Mouse (Mus musculus) bone marrow, adult 2 months (tissue): ENCODE measurements around the gene Lrig2. TPM values are rescaled to one million over a fixed set of nuclear protein-coding genes. Genes with fewer than 3 reads are reported as not detected.

Experiments used
- H3K27ac ChIP-seq: fragments of 200-500 bp; 2 replicates; pipeline ENCODE4 v1.5.1; 2012; ENCODE audit warnings: low read depth, mild to moderate bottlenecking, control low read depth, inconsistent platforms, low read length; ENCODE audit not compliant: control insufficient read depth, poor library complexity, insufficient read depth
- H3K4me1 ChIP-seq: fragments of 200-500 bp; 2 replicates; pipeline ENCODE4 v1.6.1; 2011; ENCODE audit warnings: low read length; ENCODE audit not compliant: control insufficient read depth, insufficient read depth
- H3K4me3 ChIP-seq: fragments of 200-500 bp; replicated peaks from 2 replicates; pipeline ENCODE3; 2011; ENCODE audit warnings: mild to moderate bottlenecking, low read depth, low read length, control low read depth; ENCODE audit not compliant: control insufficient read depth
- CTCF ChIP-seq: fragments of 200-500 bp; IDR thresholded peaks from 2 replicates; pipeline ENCODE4 v1.5.1; 2011; ENCODE audit warnings: low read length, control low read depth; ENCODE audit not compliant: control insufficient read depth, insufficient read depth
- POLR2A ChIP-seq: fragments of 200-500 bp; IDR thresholded peaks from 2 replicates; pipeline ENCODE4 v1.6.1; 2011; ENCODE audit warnings: low read depth, mild to moderate bottlenecking, control low read depth, low read length, borderline replicate concordance; ENCODE audit not compliant: control insufficient read depth
- WGBS: fragments of 180-500 bp; shearing (Covaris S2); methylation state at CpG from one replicate; pipeline ENCODE4 v1.1.7; 2018; 5-methylcytosine and 5-hydroxymethylcytosine counted together
- polyA plus RNA-seq: library from polyadenylated mRNA; stranded (reverse); fragments of >200 nt; gene quantifications from 2 replicates; pipeline ENCODE4 v1.2.4, GENCODE M21; 2011; ENCODE audit warnings: low replicate concordance; ENCODE audit not compliant: missing spikeins, insufficient read depth, insufficient read length

Gene Lrig2
- polyA plus RNA-seq, 1 experiment = 6.0 TPM

- H3K27ac ChIP-seq = no peak overlapping the region
- TF ChIP-seq POLR2A (no peak), CTCF (no peak)
- H3K4me1 ChIP-seq = no peaks in the 10 kb centered on the region
- no peak overlapping the region for H3K4me3 ChIP-seq
- 70% methylated on average over 2 of the region's 2 CpGs for WGBS
These were observed 143.8 kb downstream of the Lrig2 start for GRCm38 (mm10) chr3:104367912-104368311.

GRCm38 (mm10) chr3:104361814-104362213 lies 149.9 kb downstream of the Lrig2 start:
- Histone ChIP-seq H3K4me3 (no peak overlapping the region), H3K27ac (no peak overlapping the region), H3K4me1 (no peaks in the 10 kb centered on the region)
- no peak for TF ChIP-seq POLR2A
- TF ChIP-seq CTCF = no peak
- 87% methylated on average over 8 of the region's 8 CpGs for WGBS

GRCm38 (mm10) chr3:104360325-104360724 lies 151.4 kb downstream of the Lrig2 start:
- WGBS = 69% methylated on average over 5 of the region's 5 CpGs

GRCm38 (mm10) chr3:104359225-104360135 lies 152.2 kb downstream of the Lrig2 start:
- Histone ChIP-seq H3K4me3 (no peak overlapping the region), H3K27ac (no peak overlapping the region), H3K4me1 (no peaks in the 10 kb centered on the region)
- 57% methylated on average over 8 of the region's 8 CpGs for WGBS
- TF ChIP-seq POLR2A = no peak
- TF ChIP-seq CTCF = no peak

More at GRCm38 (mm10) chr3:104360325-104360724, 151.4 kb downstream of the Lrig2 start:
- Histone ChIP-seq H3K4me1 (no peaks in the 10 kb centered on the region), H3K27ac (no peak overlapping the region), H3K4me3 (no peak overlapping the region)
- TF ChIP-seq CTCF (no peak), POLR2A (no peak)

GRCm38 (mm10) chr3:104358747-104359146 lies 153.0 kb downstream of the Lrig2 start:
- H3K4me1 ChIP-seq = no peaks in the 10 kb centered on the region
- WGBS = 74% methylated on average over 5 of the region's 5 CpGs
- H3K4me3 ChIP-seq = no peak overlapping the region

GRCm38 (mm10) chr3:104356106-104356505 lies 155.6 kb downstream of the Lrig2 start:
- Histone ChIP-seq H3K4me1 (no peaks in the 10 kb centered on the region), H3K4me3 (no peak overlapping the region), H3K27ac (no peak overlapping the region)
- WGBS = 83% methylated on average over 5 of the region's 5 CpGs
- no peak for TF ChIP-seq POLR2A
- TF ChIP-seq CTCF = no peak

More at GRCm38 (mm10) chr3:104358747-104359146, 153.0 kb downstream of the Lrig2 start:
- no peak for TF ChIP-seq CTCF
- no peak for TF ChIP-seq POLR2A
- no peak overlapping the region for H3K27ac ChIP-seq

- Histone ChIP-seq H3K4me1 (no peaks in the 10 kb centered on the region), H3K4me3 (no peak overlapping the region), H3K27ac (no peak overlapping the region)
- 62% methylated on average over 3 of the region's 3 CpGs for WGBS
- no peak for TF ChIP-seq CTCF
- no peak for TF ChIP-seq POLR2A
These were observed 157.8 kb downstream of the Lrig2 start for GRCm38 (mm10) chr3:104353884-104354283.

GRCm38 (mm10) chr3:104352358-104353060 lies 159.2 kb downstream of the Lrig2 start:
- Histone ChIP-seq H3K27ac (no peak overlapping the region), H3K4me1 (no peaks in the 10 kb centered on the region), H3K4me3 (no peak overlapping the region)
- TF ChIP-seq POLR2A (no peak), CTCF (no peak)
- 76% methylated on average over 7 of the region's 7 CpGs for WGBS
